Mouse (Mus musculus) MEL (cell line): Measurements from ENCODE around the gene Themis2. TPM values are rescaled to one million over a fixed set of nuclear protein-coding genes. Genes with fewer than 3 reads are reported as not detected.

Experiments
- DNase-seq: peaks from one replicate; pipeline ENCODE4 v3.0.0; 2011; ENCODE audit warnings: low read depth, low spot score
- H3K27ac ChIP-seq: 2 replicates; pipeline ENCODE4 v1.5.1; 2012; ENCODE audit warnings: low read depth, mild to moderate bottlenecking, control low read depth, low read length, moderate library complexity; ENCODE audit not compliant: control insufficient read depth
- H3K27me3 ChIP-seq, 2 experiments: fragments of 150-350 bp in 1 of 2; sonication (generic) in 1 of 2; 2 replicates each; pipeline ENCODE4 v1.6.1; 2012; ENCODE audit warnings: low read length in 2 of 2, mild to moderate bottlenecking in 2 of 2, improper control_type of control experiment in 1 of 2, moderate library complexity in 1 of 2; ENCODE audit not compliant: insufficient read depth in 2 of 2, control insufficient read depth in 1 of 2
- H3K36me3 ChIP-seq, 2 experiments: 2 replicates each; pipeline ENCODE4 v1.6.1; 2012 to 2014; ENCODE audit warnings: low read length in 2 of 2, improper control_type of control experiment in 1 of 2, inconsistent platforms in 1 of 2, mild to moderate bottlenecking in 1 of 2; ENCODE audit not compliant: insufficient read depth in 2 of 2, control insufficient read depth in 1 of 2
- H3K4me1 ChIP-seq, 2 experiments: fragments of 150-350 bp in 1 of 2; sonication (generic) in 1 of 2; 2 replicates each; pipeline ENCODE4 v1.6.1; 2012; ENCODE audit warnings: low read length in 2 of 2, improper control_type of control experiment in 1 of 2, mild to moderate bottlenecking in 1 of 2; ENCODE audit not compliant: insufficient read depth in 2 of 2, control insufficient read depth in 1 of 2
- H3K4me3 ChIP-seq, 2 experiments: fragments of 150-350 bp in 1 of 2; sonication (generic) in 1 of 2; 2 replicates each; pipeline ENCODE4 v1.5.1; 2012; ENCODE audit warnings: low read depth in 2 of 2, low read length in 2 of 2, mild to moderate bottlenecking in 2 of 2, moderate library complexity in 2 of 2, control low read depth in 1 of 2, improper control_type of control experiment in 1 of 2; ENCODE audit not compliant: control insufficient read depth in 1 of 2, insufficient read depth in 1 of 2
- H3K79me2 ChIP-seq: 2 replicates; pipeline ENCODE4 v1.6.1; 2012; ENCODE audit warnings: mild to moderate bottlenecking, low read length, moderate library complexity; ENCODE audit not compliant: control insufficient read depth, poor library complexity, insufficient read depth
- H3K9ac ChIP-seq: 2 replicates; pipeline ENCODE4 v1.6.1; 2012; ENCODE audit warnings: low read depth, mild to moderate bottlenecking, control low read depth, low read length, moderate library complexity; ENCODE audit not compliant: control insufficient read depth, poor library complexity, severe bottlenecking
- H3K9me3 ChIP-seq: fragments of 150-350 bp; sonication (generic); replicated peaks from 2 replicates; pipeline ENCODE4 v1.6.1; 2012; ENCODE audit warnings: mild to moderate bottlenecking, low read length, improper control_type of control experiment, moderate library complexity; ENCODE audit not compliant: insufficient read depth
- CHD1 ChIP-seq: IDR thresholded peaks from 2 replicates; pipeline ENCODE4 v1.6.1; 2012; ENCODE audit warnings: low read depth, mild to moderate bottlenecking, inconsistent platforms, low read length, improper control_type of control experiment
- CTCF ChIP-seq, 3 experiments: IDR thresholded peaks in 2 of 3; conservative IDR thresholded peaks in 1 of 3; 2 replicates each; pipeline ENCODE4 v1.5.1; 2011 to 2012; ENCODE audit warnings: low read length in 3 of 3, low read depth in 2 of 3, mild to moderate bottlenecking in 2 of 3, improper control_type of control experiment in 1 of 3, inconsistent platforms in 1 of 3, mixed read lengths in 1 of 3, moderate library complexity in 1 of 3; ENCODE audit not compliant: control insufficient read depth in 1 of 3, insufficient read depth in 1 of 3, poor library complexity in 1 of 3, severe bottlenecking in 1 of 3
- ELF1 ChIP-seq: IDR thresholded peaks from 2 replicates; pipeline ENCODE4 v1.6.1; 2014; ENCODE audit warnings: low read depth, mild to moderate bottlenecking, inconsistent platforms, low read length, improper control_type of control experiment, moderate library complexity
- EP300 ChIP-seq, 2 experiments: IDR thresholded peaks; 2 replicates each; pipeline ENCODE4 v1.6.1; 2011; ENCODE audit warnings: improper control_type of control experiment in 2 of 2, low read length in 2 of 2, low read depth in 1 of 2, mild to moderate bottlenecking in 1 of 2
- HCFC1 ChIP-seq: IDR thresholded peaks from 2 replicates; pipeline ENCODE4 v1.6.1; 2012; ENCODE audit warnings: low read depth, mild to moderate bottlenecking, inconsistent platforms, low read length, improper control_type of control experiment, moderate library complexity
- MAX ChIP-seq: IDR thresholded peaks from 2 replicates; pipeline ENCODE4 v1.6.1; 2011; ENCODE audit warnings: low read length, improper control_type of control experiment
- MEF2A ChIP-seq: IDR thresholded peaks from 2 replicates; pipeline ENCODE4 v1.6.1; 2014; ENCODE audit warnings: low read depth, mild to moderate bottlenecking, inconsistent platforms, low read length, improper control_type of control experiment; ENCODE audit not compliant: poor library complexity, insufficient replicate concordance, severe bottlenecking; ENCODE audit errors: extremely low read depth
- MXI1 ChIP-seq: IDR thresholded peaks from 2 replicates; pipeline ENCODE4 v1.6.1; 2011; ENCODE audit warnings: mild to moderate bottlenecking, low read depth, low read length, improper control_type of control experiment
- MYC ChIP-seq: IDR thresholded peaks from 2 replicates; pipeline ENCODE4 v1.6.1; 2011; ENCODE audit warnings: low read depth, mild to moderate bottlenecking, low read length, improper control_type of control experiment, moderate library complexity
- POLR2AphosphoS2 ChIP-seq: IDR thresholded peaks from 2 replicates; pipeline ENCODE4 v1.6.1; 2011; ENCODE audit warnings: low read length, improper control_type of control experiment
- POLR2AphosphoS5 ChIP-seq: IDR thresholded peaks from 2 replicates; pipeline ENCODE4 v1.6.1; 2012; ENCODE audit warnings: low read depth, borderline replicate concordance, mild to moderate bottlenecking, inconsistent platforms, low read length, moderate library complexity, mixed read lengths
- RCOR1 ChIP-seq: IDR thresholded peaks from 2 replicates; pipeline ENCODE4 v1.6.1; 2012; ENCODE audit warnings: low read depth, mild to moderate bottlenecking, inconsistent platforms, low read length, improper control_type of control experiment
- SIN3A ChIP-seq: IDR thresholded peaks from 2 replicates; pipeline ENCODE4 v1.6.1; 2012; ENCODE audit warnings: low read length, improper control_type of control experiment, inconsistent platforms
- TCF12 ChIP-seq: IDR thresholded peaks from 2 replicates; pipeline ENCODE4 v1.6.1; 2014; ENCODE audit warnings: low read depth, mild to moderate bottlenecking, inconsistent platforms, low read length, improper control_type of control experiment, moderate library complexity
- ZNF384 ChIP-seq: IDR thresholded peaks from 2 replicates; pipeline ENCODE4 v1.6.1; 2012; ENCODE audit warnings: low read depth, mild to moderate bottlenecking, inconsistent platforms, low read length, improper control_type of control experiment
- polyA plus RNA-seq, 2 experiments: library from polyadenylated mRNA; stranded (reverse) in 1 of 2; unstranded in 1 of 2; fragments of >175 nt in 1 of 2; fragments of >200 nt in 1 of 2; gene quantifications; 2 replicates each; pipeline versions ENCODE4 v1.2.1 to v1.2.4; 2012; ENCODE audit warnings: low replicate concordance in 2 of 2, low read depth in 1 of 2; ENCODE audit not compliant: insufficient read length in 2 of 2, insufficient read depth in 1 of 2, missing spikeins in 1 of 2
- total RNA-seq: library from RNA; depleted of rRNA; stranded (reverse); fragments of 300-350 nt; gene quantifications from 2 replicates; pipeline ENCODE4 v1.2.3, GENCODE M21; 2012

Themis2 gene
- total and polyA plus RNA-seq, 3 experiments = 1.0 to 2.6 TPM; not detected in 1

GRCm38 (mm10) chr4:132842970-132843704, 47.0 kb upstream of the Themis2 start, which contains the start of gene Ppp1r8 (continued):
- TF ChIP-seq SIN3A = peak; percentile 45; the same call in 1 of the 2 replicates
- TF ChIP-seq POLR2AphosphoS2 = peak; percentile 87
- TF ChIP-seq ZNF384 = peak; percentile 73
- TF ChIP-seq TCF12 = peak; percentile 78

- Histone ChIP-seq H3K4me3 (peak overlapping the region; percentile 81 to 96), H3K4me1 (peaks cover 13 to 15% of the 10 kb centered on the region in 2 experiments)
- DNase-seq = peak; percentile 73
- TF ChIP-seq MYC (peak; percentile 51; the same call in 1 of the 2 replicates), SIN3A (peak; percentile 61), MXI1 (peak; percentile 75), MAX (peak; percentile 32), POLR2AphosphoS5 (no peak), CTCF (IDR thresholded peaks at IDR 0.05 in 2 of 3, conservative IDR thresholded peaks at IDR 0.05 in 1 of 3; ENCODE audit: control insufficient read depth in 1 of 3, insufficient read depth in 1 of 3, low read depth in 2 of 3, low read length in 3 of 3, poor library complexity in 1 of 3, severe bottlenecking in 1 of 3) (no peak), ELF1 (peak; percentile 56; the same call in 1 of the 2 replicates)
- TF ChIP-seq, all 39 proteins: peak for 5
- peaks cover 32% of the 10 kb centered on the region for H3K79me2 ChIP-seq
- H3K9me3 ChIP-seq = no peaks in the 10 kb centered on the region
- H3K9ac ChIP-seq = peak overlapping the region; percentile 96
- H3K27me3 ChIP-seq = no peaks in the 10 kb centered on the region
- H3K27ac ChIP-seq = peak overlapping the region; percentile 83
- H3K36me3 ChIP-seq = peaks cover 14 to 22% of the 10 kb centered on the region in 2 experiments
These were observed 46.2 kb upstream of the Themis2 start for GRCm38 (mm10) chr4:132842281-132842906.

- peak; percentile 39 for DNase-seq
- H3K36me3 ChIP-seq = peaks cover 22% of the 10 kb centered on the region in 2 experiments
- H3K27me3 ChIP-seq = no peaks in the 10 kb centered on the region
- peaks cover 34% of the 10 kb centered on the region for H3K79me2 ChIP-seq
- no peaks in the 10 kb centered on the region for H3K9me3 ChIP-seq
- TF ChIP-seq CHD1 (0 out of 2 replicates have a peak, but pooled peaks have one; percentile 36), ELF1 (no peak), RCOR1 (peak; percentile 77), MEF2A (no peak), EP300 (IDR thresholded peaks at IDR 0.05; ENCODE audit: low read depth in 1 of 2, low read length in 2 of 2) (no peak), HCFC1 (no peak)
- peak overlapping the region; percentile 96 for H3K9ac ChIP-seq
- H3K4me1 ChIP-seq = peaks cover 13 to 15% of the 10 kb centered on the region in 2 experiments
- H3K27ac ChIP-seq = no peak overlapping the region
- peak overlapping the region; percentile 81 to 96 for H3K4me3 ChIP-seq
These were observed 45.3 kb upstream of the Themis2 start for GRCm38 (mm10) chr4:132841493-132841892.
